Mouse (Mus musculus): ENCODE results near the gene Lyrm9.

GRCm38 (mm10) chr11:78792055-78792454, 34.3 kb upstream of the Lyrm9 start:
- no peak for TF ChIP-seq CTCF (IDR thresholded peaks at IDR 0.05; ENCODE audit: extremely low read depth, insufficient read depth, insufficient read length, insufficient replicate concordance)
- no peak for TF ChIP-seq POLR2A (IDR thresholded peaks at IDR 0.05; ENCODE audit: low read depth, low read length)

Measured in spleen, adult 2 months (tissue).